Mouse (Mus musculus) ES-Bruce4 (cell line): ENCODE data around the gene Soat1. TPM values are rescaled to one million over a fixed set of nuclear protein-coding genes. Genes with fewer than 3 reads are reported as not detected.

ENCODE experiments used
- H3K27ac ChIP-seq: 2 replicates; pipeline ENCODE4 v1.5.1; 2012; ENCODE audit warnings: low read length, inconsistent platforms; ENCODE audit not compliant: insufficient read depth
- H3K27me3 ChIP-seq: 2 replicates; pipeline ENCODE4 v1.6.1; 2012; ENCODE audit warnings: mild to moderate bottlenecking, low read length, inconsistent platforms; ENCODE audit not compliant: control insufficient read depth, poor library complexity, insufficient read depth, severe bottlenecking
- H3K36me3 ChIP-seq: 2 replicates; pipeline ENCODE4 v1.6.1; 2012; ENCODE audit warnings: inconsistent platforms, mild to moderate bottlenecking, low read length, moderate library complexity; ENCODE audit not compliant: control insufficient read depth, poor library complexity, insufficient read depth, severe bottlenecking
- H3K4me1 ChIP-seq: one replicate; pipeline ENCODE4 v1.8.1; 2011; ENCODE audit warnings: low read length; ENCODE audit not compliant: control insufficient read depth, insufficient read depth
- H3K4me3 ChIP-seq: 2 replicates; pipeline ENCODE4 v1.5.1; 2011; ENCODE audit warnings: low read depth, mild to moderate bottlenecking, low read length
- H3K9ac ChIP-seq: 2 replicates; pipeline ENCODE4 v1.6.1; 2012; ENCODE audit warnings: low read depth, mild to moderate bottlenecking, inconsistent platforms; ENCODE audit not compliant: poor library complexity, severe bottlenecking
- H3K9me3 ChIP-seq: replicated peaks from 2 replicates; pipeline ENCODE4 v1.6.1; 2012; ENCODE audit warnings: mild to moderate bottlenecking, low read length, inconsistent platforms; ENCODE audit not compliant: control insufficient read depth, poor library complexity, insufficient read depth, severe bottlenecking
- CTCF ChIP-seq: IDR thresholded peaks from one replicate; pipeline ENCODE4 v1.8.1; 2011; ENCODE audit warnings: low read depth, low read length
- EP300 ChIP-seq: IDR thresholded peaks from 2 replicates; pipeline ENCODE4 v1.6.1; 2011; ENCODE audit warnings: low read depth, low read length; ENCODE audit not compliant: insufficient read depth
- POLR2A ChIP-seq: IDR thresholded peaks from one replicate; pipeline ENCODE4 v1.8.1; 2011; ENCODE audit warnings: low read length; ENCODE audit not compliant: insufficient read depth
- polyA plus RNA-seq: library from polyadenylated mRNA; stranded (reverse); fragments of >200 nt; gene quantifications from 2 replicates; pipeline ENCODE4 v1.2.4, GENCODE M21; 2011; ENCODE audit warnings: low read depth; ENCODE audit not compliant: missing spikeins, insufficient read depth, insufficient read length

Soat1 gene
- polyA plus RNA-seq, 1 experiment = 140 TPM

DNA sequence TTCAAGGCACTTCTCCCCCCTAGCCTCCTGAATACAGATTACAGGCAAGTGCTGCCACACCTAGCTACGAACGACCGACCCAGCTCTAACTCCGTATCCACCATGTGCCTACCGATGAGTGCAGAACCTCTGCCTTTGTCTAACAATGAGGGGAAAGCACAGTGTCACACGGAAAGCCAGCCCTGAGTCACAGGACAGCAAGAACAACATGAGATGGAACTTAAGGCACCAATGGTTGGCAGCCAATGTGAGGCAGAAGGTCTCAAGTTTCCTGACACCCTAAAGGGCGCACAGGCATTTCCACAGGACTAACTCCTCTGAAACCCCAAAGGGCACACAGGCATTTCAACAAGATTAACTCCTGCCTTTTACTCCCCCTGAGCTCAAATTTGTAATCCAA is 25.0 kb downstream of the Soat1 start:
- TF ChIP-seq EP300 = no peak
- H3K27me3 ChIP-seq = no peaks in the 10 kb centered on the region
- peaks cover 4% of the 10 kb centered on the region; the same call in 1 of the 2 replicates for H3K36me3 ChIP-seq
- no peak overlapping the region for H3K27ac ChIP-seq
- H3K9me3 ChIP-seq = no peaks in the 10 kb centered on the region
- H3K4me1 ChIP-seq = peaks cover 2% of the 10 kb centered on the region
- H3K9ac ChIP-seq = no peak overlapping the region
- H3K4me3 ChIP-seq = no peak overlapping the region

DNA sequence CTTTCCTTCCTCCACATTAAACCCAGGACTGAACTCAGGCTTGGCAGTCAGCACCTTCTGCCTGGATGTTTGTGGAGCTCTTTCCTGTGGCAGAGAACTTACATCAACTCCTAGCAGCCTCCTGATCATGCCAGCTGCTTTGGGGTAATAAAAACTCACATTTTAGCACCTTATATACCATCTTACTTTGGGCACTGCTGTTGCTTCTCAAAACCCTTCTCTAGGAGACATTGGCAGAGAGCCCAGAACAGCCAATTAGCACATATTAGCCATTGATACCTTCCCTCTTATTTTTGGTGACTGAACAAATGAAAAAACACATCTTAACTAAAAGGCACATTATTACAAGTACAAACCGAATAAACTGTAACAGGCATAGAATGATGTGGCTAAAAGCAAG is 29.1 kb downstream of the Soat1 start:
- TF ChIP-seq POLR2A (no peak), EP300 (no peak), CTCF (no peak)
- H3K4me1 ChIP-seq = no peaks in the 10 kb centered on the region
- no peak overlapping the region for H3K27ac ChIP-seq
- no peaks in the 10 kb centered on the region for H3K9me3 ChIP-seq
- H3K27me3 ChIP-seq = no peaks in the 10 kb centered on the region
- H3K36me3 ChIP-seq = peaks cover 14% of the 10 kb centered on the region
- H3K4me3 ChIP-seq = no peak overlapping the region
- no peak overlapping the region for H3K9ac ChIP-seq

DNA sequence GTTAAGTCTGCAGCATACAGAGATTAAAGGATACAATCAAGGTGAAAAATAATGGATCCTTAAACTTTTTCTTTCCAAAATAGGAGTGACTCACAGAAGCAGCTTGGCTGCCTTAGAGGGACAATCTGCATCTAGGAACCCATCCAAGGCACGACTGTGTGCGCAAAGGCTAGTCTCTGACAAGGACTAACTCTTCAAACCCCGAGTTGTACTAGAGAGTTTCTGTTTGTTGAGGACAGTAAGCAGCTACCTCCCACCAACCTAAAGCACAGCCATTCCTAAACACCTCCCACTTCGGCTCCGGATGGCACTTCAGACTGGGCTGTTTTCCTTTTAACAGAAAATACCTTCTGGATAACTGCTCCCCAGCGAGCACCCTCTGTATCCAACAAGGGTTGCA is 31.4 kb downstream of the Soat1 start:
- Histone ChIP-seq H3K4me1 (no peaks in the 10 kb centered on the region), H3K27ac (no peak overlapping the region), H3K9me3 (no peaks in the 10 kb centered on the region), H3K9ac (no peak overlapping the region), H3K36me3 (peaks cover 18% of the 10 kb centered on the region), H3K27me3 (no peaks in the 10 kb centered on the region), H3K4me3 (no peak overlapping the region)
- TF ChIP-seq POLR2A (no peak), CTCF (no peak), EP300 (no peak)

DNA sequence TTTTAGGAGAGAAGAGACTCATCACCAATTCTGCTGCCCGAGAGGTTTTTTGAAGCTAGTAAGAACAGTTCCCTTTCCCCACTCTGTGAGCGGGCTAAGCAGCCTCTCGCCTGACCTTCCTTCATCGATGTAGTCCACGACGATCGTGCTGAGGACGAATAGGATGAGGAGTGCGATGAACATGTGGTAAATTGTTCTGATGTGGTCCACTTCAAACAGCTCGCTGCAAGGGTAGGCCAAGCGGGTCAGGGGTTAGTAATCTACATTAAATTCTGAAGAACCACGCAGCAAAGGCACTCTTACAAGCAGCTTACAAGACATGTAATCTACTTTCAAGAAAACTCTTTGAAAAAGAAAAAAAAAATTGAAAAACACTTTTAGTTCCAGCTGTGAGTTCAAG is 31.9 kb downstream of the Soat1 start:
- Histone ChIP-seq H3K9ac (no peak overlapping the region), H3K9me3 (no peaks in the 10 kb centered on the region), H3K4me1 (no peaks in the 10 kb centered on the region), H3K27ac (no peak overlapping the region), H3K27me3 (no peaks in the 10 kb centered on the region), H3K36me3 (peaks cover 18% of the 10 kb centered on the region), H3K4me3 (no peak overlapping the region)
- TF ChIP-seq EP300 (no peak), POLR2A (no peak), CTCF (no peak)

DNA sequence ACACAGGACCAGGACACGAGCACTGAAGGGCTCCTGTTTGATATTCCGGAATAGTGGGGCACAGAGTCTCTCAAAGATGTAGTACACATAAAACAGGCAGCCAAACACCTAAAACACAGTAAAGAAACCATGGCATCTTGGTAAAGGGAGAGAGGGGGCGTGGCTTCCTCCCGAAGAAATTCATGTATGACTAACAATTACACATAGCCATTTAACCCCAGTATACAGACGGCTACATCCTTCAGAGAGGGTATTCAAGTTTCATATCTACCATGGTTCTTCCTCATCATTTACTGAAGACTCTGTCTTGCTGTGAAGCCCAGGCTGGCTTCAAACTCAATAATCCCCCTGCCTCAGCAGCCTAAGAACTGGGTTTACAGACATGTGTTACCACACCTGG is 36.4 kb downstream of the Soat1 start:
- H3K27ac ChIP-seq = no peak overlapping the region
- no peaks in the 10 kb centered on the region for H3K4me1 ChIP-seq
- H3K27me3 ChIP-seq = no peaks in the 10 kb centered on the region
- H3K9me3 ChIP-seq = no peaks in the 10 kb centered on the region
- no peak overlapping the region for H3K4me3 ChIP-seq
- no peak for TF ChIP-seq CTCF
- TF ChIP-seq EP300 = no peak
- TF ChIP-seq POLR2A = no peak
- no peak overlapping the region for H3K9ac ChIP-seq
- peaks cover 18% of the 10 kb centered on the region for H3K36me3 ChIP-seq

DNA sequence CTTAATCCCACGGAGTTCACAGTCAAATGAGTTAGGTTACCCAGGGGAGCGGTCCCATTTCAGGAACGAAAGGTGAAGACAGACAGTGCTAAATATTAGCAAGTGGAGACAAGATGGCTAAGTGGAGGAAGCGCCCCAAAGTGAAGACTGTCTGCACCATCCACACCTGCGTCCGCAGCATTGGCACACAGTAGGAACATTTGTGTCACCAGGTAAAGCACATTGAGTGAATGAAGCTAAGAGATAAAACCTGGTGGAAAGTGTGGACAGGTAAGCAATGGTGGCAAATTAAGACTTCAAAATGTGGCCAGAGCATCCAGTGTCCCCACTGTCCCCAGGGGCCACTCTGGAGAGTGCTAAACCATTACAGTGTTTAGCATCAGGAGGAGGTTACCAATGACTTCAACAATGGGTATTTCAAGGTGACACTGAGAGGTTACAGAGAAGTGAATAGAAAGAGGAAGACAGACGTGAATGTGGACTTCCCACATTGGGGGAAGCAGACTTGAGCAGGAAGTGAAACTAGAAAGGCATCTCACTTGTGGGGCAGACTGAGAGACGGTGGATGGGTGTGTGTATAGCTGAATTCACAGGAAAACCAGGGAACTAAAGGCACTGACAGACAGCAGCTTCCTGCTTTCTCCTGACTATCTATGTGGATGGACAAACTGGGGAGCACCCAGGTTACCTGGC is 37.0 kb downstream of the Soat1 start:
- H3K4me3 ChIP-seq = no peak overlapping the region
- H3K9me3 ChIP-seq = no peaks in the 10 kb centered on the region
- no peak overlapping the region for H3K9ac ChIP-seq
- H3K4me1 ChIP-seq = no peaks in the 10 kb centered on the region
- H3K27ac ChIP-seq = no peak overlapping the region
- H3K36me3 ChIP-seq = peaks cover 18% of the 10 kb centered on the region
- TF ChIP-seq POLR2A (no peak), EP300 (no peak), CTCF (no peak)
- no peaks in the 10 kb centered on the region for H3K27me3 ChIP-seq
